Mouse (Mus musculus) liver, embryonic 15.5 days (tissue): ENCODE results near the gene Actr3. TPM values are rescaled to one million over a fixed set of nuclear protein-coding genes. Genes with fewer than 3 reads are reported as not detected.
A peak's percentile ranks its signal among the peaks of the same experiment; 100 is the strongest.
"Not testable (repeated sequence)": the region's sequence is repeated elsewhere in the genome, so short reads cannot be mapped to it uniquely, and the experiment has no call there.

Experiments used
- ATAC-seq: fragments of 200-750 bp; cut with Nextera tagmentation; 2 replicates; pipeline ENCODE4 v1.8.0; 2017; ENCODE audit warnings: moderate number of reproducible peaks, mild to moderate bottlenecking, moderate library complexity; ENCODE audit not compliant: insufficient read depth
- H3K27ac ChIP-seq: fragments of 300-500 bp; sonication (generic); replicated peaks from 2 replicates; pipeline ENCODE4 v1.5.1; 2015; ENCODE audit warnings: mild to moderate bottlenecking, inconsistent platforms
- H3K27me3 ChIP-seq: fragments of 300-500 bp; sonication (generic); 2 replicates; pipeline ENCODE4 v1.6.1; 2015; ENCODE audit warnings: mild to moderate bottlenecking, inconsistent platforms
- H3K36me3 ChIP-seq: fragments of 300-500 bp; sonication (generic); replicated peaks from 2 replicates; pipeline ENCODE4 v1.6.1; 2015; ENCODE audit warnings: moderate library complexity, mild to moderate bottlenecking, inconsistent platforms
- H3K4me1 ChIP-seq: fragments of 300-500 bp; sonication (generic); replicated peaks from 2 replicates; pipeline ENCODE4 v1.6.1; 2015; ENCODE audit warnings: inconsistent platforms
- H3K4me2 ChIP-seq: fragments of 300-500 bp; sonication (generic); 2 replicates; pipeline ENCODE4 v1.6.1; 2015; ENCODE audit warnings: moderate library complexity, mild to moderate bottlenecking, inconsistent platforms
- H3K4me3 ChIP-seq: fragments of 300-500 bp; sonication (generic); replicated peaks from 2 replicates; pipeline ENCODE4 v1.5.1; 2015; ENCODE audit warnings: mild to moderate bottlenecking, inconsistent platforms
- H3K9ac ChIP-seq: fragments of 300-500 bp; sonication (generic); 2 replicates; pipeline ENCODE4 v1.6.1; 2015; ENCODE audit warnings: moderate library complexity, mild to moderate bottlenecking, inconsistent platforms
- H3K9me3 ChIP-seq: fragments of 300-500 bp; sonication (generic); replicated peaks from 2 replicates; pipeline ENCODE4 v1.6.1; 2016; ENCODE audit warnings: inconsistent platforms
- WGBS: fragments of 180-500 bp; shearing (Covaris S2); methylation state at CpG from one replicate; pipeline ENCODE4 v1.1.7; 2015; ENCODE audit warnings: mixed read lengths; ENCODE audit not compliant: insufficient replicate concordance; 5-methylcytosine and 5-hydroxymethylcytosine counted together
- polyA plus RNA-seq: library from polyadenylated mRNA; unstranded; fragments of >200 nt; fragmentation: Nextera tagmentation; extraction: Ambion mirVana; gene quantifications from 2 replicates; pipeline ENCODE4 v1.2.1, GENCODE M21; 2015

The Actr3 gene
- polyA plus RNA-seq, 1 experiment from 2014 or later: 127 TPM

DNA sequence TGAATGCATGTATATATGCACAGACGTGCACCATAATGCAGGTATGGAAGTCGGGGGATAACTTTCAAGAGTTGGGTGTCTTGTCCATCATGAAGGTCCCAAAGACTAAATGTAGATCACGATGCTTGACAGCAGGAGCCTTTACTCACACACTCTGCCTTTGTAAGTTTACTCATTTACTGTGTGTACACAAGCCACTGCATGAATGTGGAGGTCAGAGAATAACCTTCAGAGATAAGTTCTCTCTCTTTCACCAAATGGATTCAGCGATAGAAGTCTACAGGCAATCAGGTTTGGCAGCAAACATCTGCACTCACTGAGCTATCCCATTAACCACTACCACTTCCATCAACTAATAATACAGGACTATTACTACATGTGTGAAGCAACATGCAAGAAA lies 16.8 kb downstream of the Actr3 start:
- peak; percentile 54 for ATAC-seq
- H3K4me3 ChIP-seq: no peak overlapping the region
- no peaks in the 10 kb centered on the region for H3K9me3 ChIP-seq
- 0 out of 2 replicates have a peak overlapping the region, but pooled peaks have one; percentile 19 for H3K27ac ChIP-seq
- no peak overlapping the region for H3K9ac ChIP-seq
- H3K27me3 ChIP-seq: no peaks in the 10 kb centered on the region
- 67% methylated on average over 4 of the region's 4 CpGs for WGBS
- peaks cover 30% of the 10 kb centered on the region for H3K36me3 ChIP-seq
- H3K4me1 ChIP-seq: peaks cover 6% of the 10 kb centered on the region; the same call in 1 of the 2 replicates
- no peak overlapping the region for H3K4me2 ChIP-seq

DNA sequence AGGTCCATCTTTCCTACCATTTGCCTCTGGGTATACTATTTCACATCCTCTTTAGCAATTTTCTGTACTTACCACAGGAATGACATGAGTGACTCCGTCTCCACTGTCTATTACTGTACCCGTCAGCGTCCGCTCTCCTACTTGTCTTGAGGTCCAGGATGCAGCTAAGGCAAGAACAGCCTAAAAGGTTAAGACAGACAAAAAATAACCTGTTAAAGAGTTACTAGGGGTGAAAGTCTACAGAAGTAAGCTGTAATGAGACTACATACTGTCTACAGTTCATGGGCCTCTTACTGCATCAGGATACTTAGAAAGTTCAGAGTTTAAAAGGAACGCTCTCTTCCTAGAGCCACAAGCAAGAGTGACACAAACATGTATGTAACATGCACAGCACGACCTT lies 28.3 kb downstream of the Actr3 start:
- Histone ChIP-seq H3K4me1 (no peaks in the 10 kb centered on the region), H3K27ac (no peak overlapping the region), H3K9ac (no peak overlapping the region), H3K4me2 (no peak overlapping the region), H3K36me3 (peaks cover 58% of the 10 kb centered on the region), H3K4me3 (no peak overlapping the region), H3K27me3 (no peaks in the 10 kb centered on the region), H3K9me3 (no peaks in the 10 kb centered on the region)
- no peak for ATAC-seq
- WGBS: 83% methylated on average over 6 of the region's 6 CpGs

DNA sequence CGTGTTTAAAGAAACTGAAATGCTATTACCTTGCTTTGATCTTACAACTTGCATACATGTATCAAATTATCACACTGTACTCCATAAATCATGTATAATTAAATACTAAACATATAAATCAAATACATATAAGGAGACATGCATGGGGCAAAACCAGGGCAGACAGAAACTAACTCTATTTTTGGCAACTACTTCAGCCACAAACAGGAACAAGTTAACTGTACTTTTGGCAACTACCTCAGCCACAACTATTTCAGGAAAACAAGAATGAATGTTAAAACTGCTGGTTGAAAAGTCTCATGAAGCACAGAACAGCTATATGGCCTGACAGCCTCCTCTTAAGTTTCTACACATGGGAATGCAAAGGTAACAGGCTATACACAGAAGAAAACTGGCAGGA lies 40.1 kb downstream of the Actr3 start:
- Histone ChIP-seq H3K36me3 (peaks cover 67% of the 10 kb centered on the region), H3K9me3 (no peaks in the 10 kb centered on the region), H3K27me3 (no peaks in the 10 kb centered on the region), H3K9ac (no peak overlapping the region), H3K4me1 (no peaks in the 10 kb centered on the region), H3K4me3 (no peak overlapping the region), H3K4me2 (no peak overlapping the region), H3K27ac (no peak overlapping the region)
- no peak for ATAC-seq
- WGBS: 85% methylated on average over 1 of the region's 1 CpGs

DNA sequence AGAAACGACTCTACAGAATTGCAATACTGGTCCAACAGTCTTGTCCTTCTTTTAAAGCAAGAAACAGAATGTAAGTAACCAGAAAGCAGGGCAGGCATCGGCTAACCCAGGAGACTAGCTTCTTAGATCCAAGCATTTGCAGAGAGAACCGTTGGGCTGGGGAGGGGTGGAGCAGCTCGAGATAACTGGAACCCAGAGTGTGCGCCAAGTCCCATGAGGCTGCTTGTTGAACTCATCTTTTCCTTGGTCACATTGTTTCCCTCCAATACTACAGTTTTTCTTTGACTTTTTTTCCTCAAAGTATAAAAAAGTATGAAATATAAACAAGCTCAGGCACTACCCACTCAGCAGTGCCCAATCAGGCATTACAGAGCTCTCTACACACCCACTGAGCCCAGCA lies 42.2 kb downstream of the Actr3 start:
- ATAC-seq: not testable (repeated sequence)
- WGBS: 50% methylated on average over 5 of the region's 5 CpGs

DNA sequence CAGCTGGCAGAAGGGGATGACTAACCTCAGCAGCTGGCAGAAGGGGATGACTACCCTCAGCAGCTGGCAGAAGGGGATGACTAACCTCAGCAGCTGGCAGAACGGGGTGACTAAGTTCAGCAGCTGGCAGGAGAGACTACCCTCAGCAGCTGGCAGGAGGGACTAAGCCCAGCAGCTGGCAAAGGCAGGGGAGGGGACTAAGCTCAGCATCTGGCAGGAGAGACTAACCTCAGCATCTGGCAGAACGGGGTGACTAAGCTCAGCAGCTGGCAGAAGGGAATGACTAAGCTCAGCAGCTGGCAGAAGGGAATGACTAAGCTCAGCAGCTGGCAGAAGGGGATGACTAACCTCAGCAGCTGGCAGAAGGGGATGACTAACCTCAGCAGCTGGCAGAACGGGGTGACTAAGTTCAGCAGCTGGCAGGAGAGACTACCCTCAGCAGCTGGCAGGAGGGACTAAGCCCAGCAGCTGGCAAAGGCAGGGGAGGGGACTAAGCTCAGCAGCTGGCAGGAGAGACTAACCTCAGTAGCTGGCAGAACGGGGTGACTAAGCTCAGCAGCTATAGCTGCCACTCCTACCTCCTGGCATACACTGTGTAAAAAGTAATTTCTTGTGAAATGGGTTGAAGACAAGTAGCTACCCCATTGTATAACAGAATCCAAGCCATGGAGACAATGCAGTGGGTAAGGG lies 45.3 kb downstream of the Actr3 start:
- not testable (repeated sequence) for H3K9ac ChIP-seq, H3K9me3 ChIP-seq, H3K4me3 ChIP-seq, ATAC-seq, H3K27me3 ChIP-seq, H3K27ac ChIP-seq, H3K4me1 ChIP-seq, H3K4me2 ChIP-seq
- H3K36me3 ChIP-seq: peaks cover 24% of the 10 kb centered on the region
- 65% methylated on average over 4 of the region's 4 CpGs for WGBS

More for the DNA sequence above, 42.2 kb downstream of the Actr3 start:
- not testable (repeated sequence) for H3K27me3 ChIP-seq, H3K4me2 ChIP-seq, H3K4me3 ChIP-seq, H3K27ac ChIP-seq, H3K9ac ChIP-seq, H3K4me1 ChIP-seq, H3K9me3 ChIP-seq
- peaks cover 49% of the 10 kb centered on the region for H3K36me3 ChIP-seq

DNA sequence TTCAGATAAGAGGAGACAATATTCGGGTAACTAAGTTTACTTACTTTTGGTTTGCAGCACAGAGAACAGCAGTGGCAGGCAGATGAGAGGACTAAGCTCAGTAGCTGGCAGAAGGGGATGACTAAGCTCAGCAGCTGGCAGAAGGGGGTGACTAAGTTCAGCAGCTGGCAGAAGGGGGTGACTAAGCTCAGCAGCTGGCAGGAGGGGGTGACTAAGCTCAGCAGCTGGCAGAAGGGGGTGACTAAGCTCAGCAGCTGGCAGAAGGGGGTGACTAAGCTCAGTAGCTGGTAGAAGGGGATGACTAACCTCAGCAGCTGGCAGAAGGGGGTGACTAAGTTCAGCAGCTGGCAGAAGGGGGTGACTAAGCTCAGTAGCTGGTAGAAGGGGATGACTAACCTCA lies 45.9 kb downstream of the Actr3 start:
- H3K9ac ChIP-seq, H3K4me1 ChIP-seq, ATAC-seq, H3K27ac ChIP-seq, H3K9me3 ChIP-seq, H3K4me3 ChIP-seq, H3K27me3 ChIP-seq, H3K4me2 ChIP-seq: not testable (repeated sequence)
- WGBS: 47% methylated on average over 1 of the region's 1 CpGs
- H3K36me3 ChIP-seq: peaks cover 20% of the 10 kb centered on the region

DNA sequence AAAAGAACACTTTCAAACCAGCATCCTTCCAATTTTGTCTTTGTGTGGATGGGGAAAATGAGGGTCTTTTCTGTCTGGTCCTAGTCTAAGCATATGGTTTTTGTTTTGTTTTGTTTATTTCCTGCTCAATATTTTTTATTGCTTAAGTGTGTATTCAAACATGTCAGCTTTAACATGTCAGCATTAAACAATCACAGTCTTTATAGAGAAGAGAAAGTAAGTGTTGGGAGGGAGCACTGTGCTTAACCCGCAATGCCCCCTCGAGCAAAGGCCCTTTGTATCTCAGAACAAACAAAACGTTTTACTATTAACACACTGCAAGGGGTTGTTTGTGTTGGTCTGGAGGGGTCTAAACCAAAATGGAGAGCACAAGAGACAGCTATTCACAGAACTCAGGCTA lies 47.2 kb downstream of the Actr3 start:
- Histone ChIP-seq H3K9me3 (no peaks in the 10 kb centered on the region), H3K36me3 (peaks cover 13% of the 10 kb centered on the region), H3K9ac (no peak overlapping the region), H3K4me1 (0 out of 2 replicates have a peak, but pooled peaks cover 3% of the 10 kb centered on the region), H3K4me3 (no peak overlapping the region), H3K27ac (no peak overlapping the region), H3K4me2 (no peak overlapping the region), H3K27me3 (no peaks in the 10 kb centered on the region)
- no peak for ATAC-seq
- WGBS: 53% methylated on average over 3 of the region's 3 CpGs

DNA sequence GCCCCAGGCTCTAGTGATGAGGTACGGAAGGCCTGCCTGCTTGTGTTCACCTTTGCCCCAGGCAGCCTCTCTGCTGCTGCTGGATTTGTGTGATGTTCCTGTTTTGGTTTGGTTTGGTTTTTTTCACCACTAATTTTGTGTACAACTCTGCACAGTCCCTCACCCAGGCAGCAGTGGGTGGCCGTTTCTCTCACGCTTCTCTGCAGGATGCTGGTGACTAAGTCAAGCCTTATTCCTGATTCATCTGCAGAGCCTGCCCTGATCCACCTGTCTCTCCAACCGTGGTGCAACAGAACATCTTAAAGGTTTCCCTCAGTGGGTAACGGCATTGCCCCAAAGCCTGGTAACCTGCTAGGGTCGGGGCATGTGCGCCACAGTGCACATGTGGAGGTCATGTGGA lies 49.3 kb downstream of the Actr3 start:
- no peaks in the 10 kb centered on the region for H3K9me3 ChIP-seq
- no peaks in the 10 kb centered on the region for H3K27me3 ChIP-seq
- H3K4me3 ChIP-seq: no peak overlapping the region
- no peak overlapping the region for H3K27ac ChIP-seq
- no peak for ATAC-seq
- WGBS: 52% methylated on average over 7 of the region's 7 CpGs
- H3K4me1 ChIP-seq: 0 out of 2 replicates have a peak, but pooled peaks cover 3% of the 10 kb centered on the region
- H3K9ac ChIP-seq: no peak overlapping the region
- H3K36me3 ChIP-seq: no peaks in the 10 kb centered on the region
- no peak overlapping the region for H3K4me2 ChIP-seq

DNA sequence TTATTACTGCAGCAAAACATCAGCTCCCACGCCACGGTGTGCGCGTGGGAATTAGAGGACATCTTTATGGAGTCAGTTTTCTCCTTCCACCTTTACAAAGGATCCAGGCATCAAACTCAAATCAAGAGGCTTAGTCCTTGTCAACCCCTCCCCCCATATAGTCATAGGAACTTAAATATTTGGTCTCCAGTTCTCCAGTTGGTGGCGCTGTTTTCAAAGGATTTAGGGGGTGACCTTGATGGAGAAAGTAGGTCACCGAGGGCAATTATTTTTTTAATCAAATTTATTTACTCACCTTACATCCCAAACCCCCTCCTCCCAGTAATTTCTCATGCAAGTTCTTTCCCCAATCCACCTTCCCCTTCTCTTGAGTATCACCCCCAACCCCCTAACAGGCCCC lies 52.9 kb downstream of the Actr3 start:
- Histone ChIP-seq H3K9ac (no peak overlapping the region), H3K36me3 (no peaks in the 10 kb centered on the region), H3K27me3 (no peaks in the 10 kb centered on the region), H3K4me2 (no peak overlapping the region), H3K9me3 (no peaks in the 10 kb centered on the region), H3K27ac (no peak overlapping the region), H3K4me1 (0 out of 2 replicates have a peak, but pooled peaks cover 3% of the 10 kb centered on the region), H3K4me3 (no peak overlapping the region)
- 58% methylated on average over 6 of the region's 6 CpGs for WGBS
- ATAC-seq: no peak

DNA sequence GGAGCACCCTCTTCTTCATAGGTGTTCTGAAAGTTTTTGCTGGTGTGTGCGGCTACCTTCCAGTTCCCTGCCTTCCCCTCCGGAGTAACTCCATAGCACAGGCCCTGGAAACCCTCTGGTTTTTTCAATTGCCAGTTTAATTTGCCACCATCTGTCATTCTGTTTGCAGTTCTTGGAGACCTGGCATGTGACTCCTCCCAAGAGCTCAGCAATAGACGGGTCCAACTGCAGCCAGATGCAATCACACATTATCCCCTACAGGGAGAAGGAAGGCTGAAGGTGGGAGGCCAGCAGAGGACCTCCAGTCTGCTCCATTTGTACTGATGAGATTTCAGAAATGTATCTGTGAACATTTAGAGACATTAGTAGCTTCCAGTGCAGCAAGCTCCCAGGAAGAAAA lies 56.6 kb downstream of the Actr3 start:
- Histone ChIP-seq H3K27me3 (no peaks in the 10 kb centered on the region), H3K4me3 (no peak overlapping the region), H3K4me2 (no peak overlapping the region), H3K27ac (no peak overlapping the region), H3K36me3 (no peaks in the 10 kb centered on the region), H3K9me3 (no peaks in the 10 kb centered on the region), H3K9ac (no peak overlapping the region), H3K4me1 (no peaks in the 10 kb centered on the region)
- no peak for ATAC-seq
- 66% methylated on average over 3 of the region's 3 CpGs for WGBS

DNA sequence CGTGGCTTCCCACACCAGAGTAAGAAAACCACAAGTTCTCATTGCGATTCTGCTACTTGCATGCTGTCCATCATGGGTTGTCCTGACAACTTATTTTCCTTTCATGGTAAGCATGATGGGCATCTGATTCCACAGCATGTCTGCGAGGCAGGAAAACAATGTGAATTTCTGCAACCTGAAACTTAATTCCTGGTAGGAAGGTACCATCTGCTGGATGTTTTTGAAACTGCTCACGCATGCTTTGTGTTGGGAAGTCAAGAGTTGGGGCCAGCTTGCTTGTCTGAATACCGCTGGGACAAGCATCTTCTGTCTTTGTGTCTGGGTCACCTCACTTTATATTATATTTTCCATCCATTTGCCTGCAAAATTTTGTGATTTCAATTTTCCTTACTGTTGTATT lies 62.7 kb downstream of the Actr3 start:
- WGBS: 39% methylated on average over 5 of the region's 5 CpGs
- no peak overlapping the region for H3K4me2 ChIP-seq
- ATAC-seq: no peak

DNA sequence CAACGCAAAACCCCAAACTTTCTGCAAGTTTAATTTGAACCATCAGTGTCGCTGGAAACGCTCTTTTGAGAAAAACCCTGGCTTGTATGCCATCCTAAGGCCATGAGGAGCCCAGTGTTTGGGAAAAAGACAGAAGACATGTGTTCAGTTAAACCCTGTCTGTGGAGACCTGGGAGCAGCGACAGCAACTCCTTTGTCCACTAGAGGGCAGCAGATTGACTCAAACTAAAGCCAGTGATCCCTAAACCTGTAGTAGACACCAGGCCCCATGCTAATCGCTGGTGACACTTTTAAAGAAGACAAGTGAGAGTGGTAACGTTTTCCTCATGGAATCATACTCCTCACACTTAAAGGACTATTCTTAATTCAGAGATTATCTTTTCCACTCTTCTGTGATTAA lies 64.7 kb downstream of the Actr3 start:
- no peak overlapping the region for H3K27ac ChIP-seq
- no peaks in the 10 kb centered on the region for H3K4me1 ChIP-seq
- H3K4me2 ChIP-seq: no peak overlapping the region
- no peaks in the 10 kb centered on the region for H3K36me3 ChIP-seq
- ATAC-seq: no peak
- H3K4me3 ChIP-seq: no peak overlapping the region
- 24% methylated on average over 6 of the region's 6 CpGs for whole genome bisulfite sequencing
- H3K9me3 ChIP-seq: no peaks in the 10 kb centered on the region
- no peak overlapping the region for H3K9ac ChIP-seq
- no peaks in the 10 kb centered on the region for H3K27me3 ChIP-seq

More for the DNA sequence above, 62.7 kb downstream of the Actr3 start:
- no peaks in the 10 kb centered on the region for H3K36me3 ChIP-seq
- no peaks in the 10 kb centered on the region for H3K4me1 ChIP-seq
- no peak overlapping the region for H3K27ac ChIP-seq
- H3K27me3 ChIP-seq: no peaks in the 10 kb centered on the region
- no peak overlapping the region for H3K4me3 ChIP-seq
- H3K9ac ChIP-seq: no peak overlapping the region
- H3K9me3 ChIP-seq: no peaks in the 10 kb centered on the region
